Mouse (Mus musculus): Measurements from ENCODE around the gene Ddx39b. TPM values are rescaled to one million over a fixed set of nuclear protein-coding genes. Genes with fewer than 3 reads are reported as not detected.

Gene Ddx39b
- total and polyA plus RNA-seq, 3 experiments: 208 to 411 (median 242) TPM

DNA sequence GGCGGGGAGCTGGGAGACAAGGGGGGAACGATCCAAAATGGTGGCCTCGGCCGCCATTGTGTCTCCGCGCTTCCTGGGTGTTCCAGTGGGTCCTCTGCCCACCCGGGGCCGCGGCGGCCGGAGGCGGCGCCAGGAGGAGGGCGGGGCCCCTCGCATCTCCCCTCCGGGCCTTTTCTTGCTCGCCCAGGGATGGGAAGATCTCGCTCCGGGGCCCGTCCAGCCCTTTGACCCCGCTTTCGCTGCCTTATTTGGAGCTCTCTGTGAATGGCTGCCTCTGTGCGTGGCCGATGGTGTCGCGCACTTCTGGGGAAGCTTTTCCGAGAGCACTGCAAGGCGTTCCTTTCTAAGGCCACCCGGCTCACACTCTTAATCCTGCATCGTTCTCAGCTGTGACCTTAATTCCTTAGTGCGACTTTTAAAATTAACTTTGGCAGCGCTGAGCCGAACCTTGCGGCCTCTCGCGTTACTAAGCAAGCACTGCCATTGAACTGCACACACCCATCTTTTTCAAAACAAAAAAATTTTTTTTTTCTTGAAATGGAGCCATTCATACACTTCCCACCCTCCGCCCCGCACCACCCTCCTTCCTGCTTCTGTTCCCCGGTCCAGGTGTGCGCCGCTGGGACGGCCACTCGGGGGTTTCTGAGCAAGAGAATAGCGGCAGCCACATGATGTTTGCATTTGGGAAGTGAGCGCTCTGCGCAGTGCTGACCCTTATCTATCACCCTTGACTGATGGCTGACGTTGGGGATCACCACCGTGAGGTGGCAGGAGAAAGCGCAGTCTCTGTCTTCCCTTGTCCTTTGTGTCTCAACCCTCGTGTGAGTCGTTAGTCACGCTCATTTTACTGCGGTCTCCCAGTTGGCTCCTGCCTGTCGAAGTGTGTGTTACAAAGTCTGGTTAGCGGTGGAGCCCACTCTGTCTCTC is 732 bp downstream of the Ddx39b start:
- dilution Hi-C loops (cut with MboI; ENCODE audit: extremely low pct_ligation_motif_present, extremely low pct_unique_long_range_greater_than_20kb, low sequenced_read_pairs): no loop called here
- H3K27ac ChIP-seq (ENCODE audit: insufficient read depth, low read depth): peak overlapping the region; percentile 88
- peaks cover 36 to 55% of the 10 kb centered on the region in 2 experiments for H3K36me3 ChIP-seq (replicated peaks in 1 of 2; ENCODE audit: control insufficient read depth in 1 of 2, insufficient read depth in 1 of 2, low read length in 1 of 2)
- DNase-seq (ENCODE audit: extremely low read depth): peak; percentile 66
- in situ Hi-C loops (cut with MboI; ENCODE audit: low pct_ligation_motif_present, low pct_unique_long_range_greater_than_20kb, low sequenced_read_pairs): no loop called here
- no peaks in the 10 kb centered on the region for H3K9me3 ChIP-seq (replicated peaks; ENCODE audit: low read length)
- peak overlapping the region; percentile 99 for H3K9ac ChIP-seq (ENCODE audit: insufficient read depth, low read depth)
- H3K4me3 ChIP-seq (replicated peaks in 1 of 3; ENCODE audit: low read depth in 2 of 3, low read length in 2 of 3, poor library complexity in 1 of 3): peak overlapping the region; percentile 90 to 92 (median 92)
- peaks cover 6% of the 10 kb centered on the region for H3K27me3 ChIP-seq (replicated peaks)
- peaks cover 52% of the 10 kb centered on the region for H3K79me2 ChIP-seq (replicated peaks; ENCODE audit: control insufficient read depth, extremely low read depth, insufficient read depth, poor library complexity, severe bottlenecking)
- peak overlapping the region; percentile 76; the same call in 1 of the 2 replicates for H3K4me2 ChIP-seq (ENCODE audit: insufficient read depth, low read depth, poor library complexity, severe bottlenecking)
- H3K4me1 ChIP-seq (ENCODE audit: control insufficient read depth in 1 of 2, insufficient read depth in 2 of 2): peaks cover 6 to 45% of the 10 kb centered on the region in 2 experiments
- TF ChIP-seq HCFC1 (IDR thresholded peaks at IDR 0.05; ENCODE audit: low read depth, low read length) (peak; percentile 8; the same call in 1 of the 2 replicates), ZMIZ1 (IDR thresholded peaks at IDR 0.05; ENCODE audit: low read depth, low read length) (0 out of 2 replicates have a peak, but pooled peaks have one; percentile 25), MAZ (IDR thresholded peaks at IDR 0.05; ENCODE audit: low read depth, low read length) (no peak), MAFK (IDR thresholded peaks at IDR 0.05; ENCODE audit: insufficient replicate concordance, low read length) (no peak), TBP (conservative IDR thresholded peaks at IDR 0.05; ENCODE audit: low read depth, low read length) (0 out of 2 replicates have a peak, but pooled peaks have one; percentile 44), E2F4 (IDR thresholded peaks at IDR 0.05; ENCODE audit: insufficient replicate concordance, low read depth, low read length) (no peak), CTCF (conservative IDR thresholded peaks at IDR 0.05 in 1 of 2, IDR thresholded peaks at IDR 0.05 in 1 of 2; ENCODE audit: low read depth in 2 of 2, low read length in 2 of 2) (no peak), ETS1 (conservative IDR thresholded peaks at IDR 0.05; ENCODE audit: low read depth, low read length) (no peak), KAT2A (IDR thresholded peaks at IDR 0.05; ENCODE audit: insufficient replicate concordance, low read length) (no peak), POLR2AphosphoS2 (IDR thresholded peaks at IDR 0.05; ENCODE audit: low read depth, low read length) (peak; percentile 65; the same call in 1 of the 2 replicates), JUN (IDR thresholded peaks at IDR 0.05; ENCODE audit: insufficient read depth, low read depth, low read length) (no peak), MEF2A (IDR thresholded peaks at IDR 0.05; ENCODE audit: borderline replicate concordance, low read depth, low read length) (no peak), SIN3A (IDR thresholded peaks at IDR 0.05; ENCODE audit: low read length) (peak; percentile 77), ZNF384 (IDR thresholded peaks at IDR 0.05; ENCODE audit: low read depth, low read length) (no peak), UBTF (IDR thresholded peaks at IDR 0.05; ENCODE audit: low read depth, low read length) (0 out of 2 replicates have a peak, but pooled peaks have one; percentile 42), MXI1 (IDR thresholded peaks at IDR 0.05; ENCODE audit: low read depth, low read length) (0 out of 2 replicates have a peak, but pooled peaks have one; percentile 18), PAX5 (IDR thresholded peaks at IDR 0.05; ENCODE audit: low read length) (no peak), JUND (conservative IDR thresholded peaks at IDR 0.05; ENCODE audit: low read depth, low read length) (no peak), TCF12 (IDR thresholded peaks at IDR 0.05; ENCODE audit: low read depth, low read length) (no peak), EP300 (IDR thresholded peaks at IDR 0.05; ENCODE audit: low read length) (no peak), POLR2A (IDR thresholded peaks at IDR 0.05; ENCODE audit: low read depth, low read length) (peak; percentile 17), NRF1 (IDR thresholded peaks at IDR 0.05; ENCODE audit: low read depth, low read length) (0 out of 2 replicates have a peak, but pooled peaks have one; percentile 30), CHD1 (IDR thresholded peaks at IDR 0.05; ENCODE audit: low read depth, low read length) (peak; percentile 66; the same call in 1 of the 2 replicates), NELFE (IDR thresholded peaks at IDR 0.05; ENCODE audit: low read depth, low read length) (no peak), IRF4 (IDR thresholded peaks at IDR 0.05; ENCODE audit: low read depth, low read length) (no peak), ZKSCAN1 (IDR thresholded peaks at IDR 0.05; ENCODE audit: borderline replicate concordance, low read depth, low read length) (no peak), USF1 (IDR thresholded peaks at IDR 0.05; ENCODE audit: low read depth, low read length) (no peak), MAX (IDR thresholded peaks at IDR 0.05; ENCODE audit: low read length) (no peak; the same call in 1 of the 2 replicates), RCOR1 (conservative IDR thresholded peaks at IDR 0.05; ENCODE audit: low read depth, low read length) (no peak), SMC3 (IDR thresholded peaks at IDR 0.05; ENCODE audit: low read depth, low read length) (no peak), ZC3H11A (IDR thresholded peaks at IDR 0.05; ENCODE audit: low read depth, low read length) (no peak), ELF1 (IDR thresholded peaks at IDR 0.05; ENCODE audit: low read depth, low read length) (0 out of 2 replicates have a peak, but pooled peaks have one; percentile 18), GABPA (IDR thresholded peaks at IDR 0.05; ENCODE audit: insufficient replicate concordance, low read depth, low read length) (no peak), CHD2 (IDR thresholded peaks at IDR 0.05; ENCODE audit: low read length) (no peak), BHLHE40 (IDR thresholded peaks at IDR 0.05; ENCODE audit: low read depth, low read length) (0 out of 2 replicates have a peak, but pooled peaks have one; percentile 37), MYC (IDR thresholded peaks at IDR 0.05; ENCODE audit: low read depth, low read length) (no peak; the same call in 1 of the 2 replicates), USF2 (conservative IDR thresholded peaks at IDR 0.05; ENCODE audit: low read depth, low read length) (no peak)

Measured in CH12.LX (cell line).